Mouse (Mus musculus): Measurements from ENCODE around the gene Dynlt1b.
"Not testable (repeated sequence)": the region's sequence is repeated elsewhere in the genome, so short reads cannot be mapped to it uniquely, and the experiment has no call there.

DNA sequence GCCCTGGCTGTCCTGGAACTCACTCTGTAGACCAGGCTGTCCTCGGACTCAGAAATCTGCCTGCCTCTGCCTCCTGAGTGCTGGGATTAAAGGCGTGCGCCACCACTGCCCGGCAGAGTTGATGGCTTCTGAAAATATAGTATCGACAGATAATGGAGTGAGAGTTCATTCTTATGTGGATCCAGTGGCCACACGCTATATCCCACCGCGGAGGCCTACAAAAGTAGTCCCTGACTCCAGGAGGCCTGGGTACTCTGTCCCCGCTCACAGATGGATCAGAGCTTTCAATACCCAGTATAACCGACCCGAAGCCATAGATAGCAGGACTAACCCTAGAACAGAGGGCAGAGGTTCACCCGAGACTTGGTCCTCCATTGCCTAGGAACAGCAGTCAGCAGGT is 26.0 kb downstream of the Dynlt1b start:
- not testable (repeated sequence) for TF ChIP-seq CTCF (IDR thresholded peaks at IDR 0.05); POLR2A (IDR thresholded peaks at IDR 0.05; ENCODE audit: insufficient read depth, low read depth, low read length)
